ENCODE assay signal across 16 mouse cellular contexts in the genomic region with DNA sequence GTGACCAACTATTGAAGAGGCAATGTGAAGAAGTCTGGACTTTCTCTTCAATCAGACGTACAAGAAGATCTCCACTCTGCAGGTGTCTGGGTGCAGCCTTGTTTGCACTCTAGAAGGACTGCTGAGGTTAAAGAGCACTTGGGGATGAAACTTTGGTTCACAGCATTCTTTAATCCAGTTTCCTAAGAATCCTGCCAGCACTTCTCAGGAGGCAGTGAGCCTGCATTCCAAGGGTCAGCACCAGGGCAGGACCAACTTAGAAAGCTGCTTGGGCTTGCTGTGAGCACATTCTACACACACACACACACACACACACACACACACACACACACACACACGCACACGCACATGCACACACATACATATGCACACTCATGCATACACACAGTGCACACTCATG.
DNase-seq lines count a peak whose midpoint lies in the region; ATAC-seq and TF ChIP-seq lines count a peak whose summit lies in the region.
"Had no signal": no experiment of that assay in that cellular context is flagged by ENCODE, and none has a peak within 500 bp of the region (broad histone marks: within the 10 kb centered on the region; RNA-seq: fewer than 3 reads in every experiment).

No protein-coding gene starts in this region.

- no peaks in the 10 kb centered on the region for H3K4me1 ChIP-seq in kidney, embryonic 15.5 days
- H3K4me1 ChIP-seq in lung, postnatal 0 days (ENCODE audit: insufficient read depth, low read depth, low read length), result no peaks in the 10 kb centered on the region
- H3K4me1 ChIP-seq: embryonic facial prominence, embryonic 12.5 days; forebrain, embryonic 15.5 days; heart, embryonic 13.5 days; hindbrain, embryonic 12.5 days had no signal

- no peaks in the 10 kb centered on the region for H3K9me3 ChIP-seq in kidney, embryonic 15.5 days (replicated peaks)
- no peaks in the 10 kb centered on the region for H3K9me3 ChIP-seq in lung, postnatal 0 days (ENCODE audit: low read length)
- H3K9me3 ChIP-seq: embryonic facial prominence, embryonic 12.5 days; forebrain, embryonic 15.5 days; heart, embryonic 13.5 days; hindbrain, embryonic 12.5 days had no signal

- ATAC-seq in kidney, embryonic 15.5 days (replicated peaks; ENCODE audit: low FRiP score), result no peak
- peak; percentile 61 for ATAC-seq in lung, postnatal 0 days
- ATAC-seq: forebrain, embryonic 15.5 days had no signal

- no peak overlapping the region for H3K9ac ChIP-seq in kidney, embryonic 15.5 days
- H3K9ac ChIP-seq in lung, postnatal 0 days (replicated peaks; ENCODE audit: low read depth), result no peak overlapping the region
- H3K9ac ChIP-seq: embryonic facial prominence, embryonic 12.5 days; forebrain, embryonic 15.5 days; heart, embryonic 13.5 days; hindbrain, embryonic 12.5 days had no signal

- TF ChIP-seq CTCF in lung, postnatal 0 days (IDR thresholded peaks at IDR 0.05), result no peak

- no peak overlapping the region for H3K4me2 ChIP-seq in kidney, embryonic 15.5 days
- H3K4me2 ChIP-seq in lung, postnatal 0 days (replicated peaks; ENCODE audit: low read depth, low read length), result no peak overlapping the region
- H3K4me2 ChIP-seq: embryonic facial prominence, embryonic 12.5 days; forebrain, embryonic 15.5 days; heart, embryonic 13.5 days; hindbrain, embryonic 12.5 days had no signal

- peaks cover 2% of the 10 kb centered on the region; the same call in 1 of the 2 replicates for H3K27me3 ChIP-seq in kidney, embryonic 15.5 days
- no peaks in the 10 kb centered on the region for H3K27me3 ChIP-seq in lung, postnatal 0 days (replicated peaks; ENCODE audit: insufficient read depth, low read length)
- H3K27me3 ChIP-seq: embryonic facial prominence, embryonic 12.5 days; forebrain, embryonic 15.5 days; heart, embryonic 13.5 days; hindbrain, embryonic 12.5 days had no signal

- no peak overlapping the region for H3K27ac ChIP-seq in kidney, embryonic 15.5 days
- H3K27ac ChIP-seq in lung, postnatal 0 days (ENCODE audit: low read length), result no peak overlapping the region
- H3K27ac ChIP-seq: embryonic facial prominence, embryonic 12.5 days; forebrain, embryonic 15.5 days; heart, embryonic 13.5 days; hindbrain, embryonic 12.5 days had no signal

- 80% methylated on average over 3 of the region's 3 CpGs for WGBS in kidney, embryonic 15.5 days
- 59% methylated on average over 3 of the region's 3 CpGs for WGBS in lung, postnatal 0 days

- no peak overlapping the region for H3K4me3 ChIP-seq in kidney, embryonic 15.5 days (replicated peaks)
- H3K4me3 ChIP-seq in lung, postnatal 0 days (ENCODE audit: low read depth, low read length), result no peak overlapping the region
- H3K4me3 ChIP-seq: embryonic facial prominence, embryonic 12.5 days; forebrain, embryonic 15.5 days; heart, embryonic 13.5 days; hindbrain, embryonic 12.5 days had no signal

- H3K36me3 ChIP-seq in kidney, embryonic 15.5 days, result no peaks in the 10 kb centered on the region
- no peaks in the 10 kb centered on the region for H3K36me3 ChIP-seq in lung, postnatal 0 days (ENCODE audit: insufficient read depth, low read length)
- H3K36me3 ChIP-seq: embryonic facial prominence, embryonic 12.5 days; forebrain, embryonic 15.5 days; heart, embryonic 13.5 days; hindbrain, embryonic 12.5 days had no signal

- peak; percentile 24 for DNase-seq in kidney, postnatal 14 days
- peak; percentile 31 for DNase-seq in lung, postnatal 0 days (ENCODE audit: low spot score)
- DNase-seq in lung, postnatal 14 days, result no peak
- peak; percentile 18 for DNase-seq in lung, postnatal 36 days
- DNase-seq in adrenal gland, adult (ENCODE audit: inconsistent age in 2 of 2, low spot score in 1 of 2), result no peak
- DNase-seq: adrenal gland, postnatal 10 days; cerebellum, adult 11 months; cerebellum, adult 8-10 months; cerebellum, postnatal 14 days; gastrocnemius, postnatal 36 days; heart, postnatal 4 days had no signal

- TF ChIP-seq EP300 in lung, postnatal 0 days (IDR thresholded peaks at IDR 0.05), result no peak

Comparison
In these comparisons a context has a peak if more than half of its experiments do, and no peak if none do; other contexts are left out.
1. DNase-seq: peak in kidney, postnatal 14 days (single experiment), lung, postnatal 0 days (single experiment) and lung, postnatal 36 days (single experiment); none in lung, postnatal 14 days (single experiment) and adrenal gland, adult (0 of 2).